Mouse (Mus musculus): ENCODE measurements around the gene Lrrc4. TPM values are rescaled to one million over a fixed set of nuclear protein-coding genes. Genes with fewer than 3 reads are reported as not detected.

The Lrrc4 gene
- polyA plus RNA-seq, 1 experiment, result not detected

- no peak overlapping the region for H3K27ac ChIP-seq (ENCODE audit: control insufficient read depth, insufficient read depth, low read depth, low read length, poor library complexity)
- no peaks in the 10 kb centered on the region for H3K4me1 ChIP-seq (ENCODE audit: control insufficient read depth, insufficient read depth, low read length)
- 83% methylated on average over 9 of the region's 9 CpGs for WGBS
- TF ChIP-seq CTCF (IDR thresholded peaks at IDR 0.05; ENCODE audit: control insufficient read depth, insufficient read depth, low read length) (no peak), POLR2A (IDR thresholded peaks at IDR 0.05; ENCODE audit: borderline replicate concordance, control insufficient read depth, low read depth, low read length) (no peak)
- no peak overlapping the region for H3K4me3 ChIP-seq (replicated peaks; ENCODE audit: control insufficient read depth, low read depth, low read length)
Measured at GRCm38 (mm10) chr6:28735116-28735515, 96.4 kb downstream of the Lrrc4 start.

- 79% methylated on average over 5 of the region's 5 CpGs for WGBS
- Histone ChIP-seq H3K27ac (ENCODE audit: control insufficient read depth, insufficient read depth, low read depth, low read length, poor library complexity) (no peak overlapping the region), H3K4me3 (replicated peaks; ENCODE audit: control insufficient read depth, low read depth, low read length) (no peak overlapping the region), H3K4me1 (ENCODE audit: control insufficient read depth, insufficient read depth, low read length) (no peaks in the 10 kb centered on the region)
- TF ChIP-seq POLR2A (IDR thresholded peaks at IDR 0.05; ENCODE audit: borderline replicate concordance, control insufficient read depth, low read depth, low read length), result no peak
Measured at GRCm38 (mm10) chr6:28733884-28734647, 97.5 kb downstream of the Lrrc4 start.

- no peak overlapping the region for H3K27ac ChIP-seq (ENCODE audit: control insufficient read depth, insufficient read depth, low read depth, low read length, poor library complexity)
- TF ChIP-seq CTCF (IDR thresholded peaks at IDR 0.05; ENCODE audit: control insufficient read depth, insufficient read depth, low read length) (no peak), POLR2A (IDR thresholded peaks at IDR 0.05; ENCODE audit: borderline replicate concordance, control insufficient read depth, low read depth, low read length) (no peak)
- WGBS, result 86% methylated on average over 6 of the region's 6 CpGs
- no peaks in the 10 kb centered on the region for H3K4me1 ChIP-seq (ENCODE audit: control insufficient read depth, insufficient read depth, low read length)
- H3K4me3 ChIP-seq (replicated peaks; ENCODE audit: control insufficient read depth, low read depth, low read length), result no peak overlapping the region
Measured at GRCm38 (mm10) chr6:28731246-28731645, 100.3 kb downstream of the Lrrc4 start.

GRCm38 (mm10) chr6:28729649-28730048, 101.9 kb downstream of the Lrrc4 start:
- H3K27ac ChIP-seq (ENCODE audit: control insufficient read depth, insufficient read depth, low read depth, low read length, poor library complexity), result no peak overlapping the region
- no peak overlapping the region for H3K4me3 ChIP-seq (replicated peaks; ENCODE audit: control insufficient read depth, low read depth, low read length)
- no peak for TF ChIP-seq POLR2A (IDR thresholded peaks at IDR 0.05; ENCODE audit: borderline replicate concordance, control insufficient read depth, low read depth, low read length)
- TF ChIP-seq CTCF (IDR thresholded peaks at IDR 0.05; ENCODE audit: control insufficient read depth, insufficient read depth, low read length), result no peak
- WGBS, result 73% methylated on average over 2 of the region's 2 CpGs
- H3K4me1 ChIP-seq (ENCODE audit: control insufficient read depth, insufficient read depth, low read length), result no peaks in the 10 kb centered on the region

- no peaks in the 10 kb centered on the region for H3K4me1 ChIP-seq (ENCODE audit: control insufficient read depth, insufficient read depth, low read length)
- H3K4me3 ChIP-seq (replicated peaks; ENCODE audit: control insufficient read depth, low read depth, low read length), result no peak overlapping the region
- WGBS, result 69% methylated on average over 3 of the region's 3 CpGs
- no peak overlapping the region for H3K27ac ChIP-seq (ENCODE audit: control insufficient read depth, insufficient read depth, low read depth, low read length, poor library complexity)
- TF ChIP-seq POLR2A (IDR thresholded peaks at IDR 0.05; ENCODE audit: borderline replicate concordance, control insufficient read depth, low read depth, low read length) (no peak), CTCF (IDR thresholded peaks at IDR 0.05; ENCODE audit: control insufficient read depth, insufficient read depth, low read length) (no peak)
Measured at GRCm38 (mm10) chr6:28729236-28729635, 102.3 kb downstream of the Lrrc4 start.

GRCm38 (mm10) chr6:28724776-28725175, 106.8 kb downstream of the Lrrc4 start:
- H3K27ac ChIP-seq (ENCODE audit: control insufficient read depth, insufficient read depth, low read depth, low read length, poor library complexity), result no peak overlapping the region
- TF ChIP-seq POLR2A (IDR thresholded peaks at IDR 0.05; ENCODE audit: borderline replicate concordance, control insufficient read depth, low read depth, low read length), result no peak
- no peak for TF ChIP-seq CTCF (IDR thresholded peaks at IDR 0.05; ENCODE audit: control insufficient read depth, insufficient read depth, low read length)
- H3K4me1 ChIP-seq (ENCODE audit: control insufficient read depth, insufficient read depth, low read length), result no peaks in the 10 kb centered on the region
- 87% methylated on average over 5 of the region's 5 CpGs for WGBS
- H3K4me3 ChIP-seq (replicated peaks; ENCODE audit: control insufficient read depth, low read depth, low read length), result no peak overlapping the region

- 11% methylated on average over 2 of the region's 2 CpGs for WGBS
- no peak for TF ChIP-seq CTCF (IDR thresholded peaks at IDR 0.05; ENCODE audit: control insufficient read depth, insufficient read depth, low read length)
- no peak for TF ChIP-seq POLR2A (IDR thresholded peaks at IDR 0.05; ENCODE audit: borderline replicate concordance, control insufficient read depth, low read depth, low read length)
- H3K27ac ChIP-seq (ENCODE audit: control insufficient read depth, insufficient read depth, low read depth, low read length, poor library complexity), result no peak overlapping the region
Measured at GRCm38 (mm10) chr6:28723059-28723458, 108.5 kb downstream of the Lrrc4 start.

GRCm38 (mm10) chr6:28720391-28721171, 111.0 kb downstream of the Lrrc4 start:
- TF ChIP-seq CTCF (IDR thresholded peaks at IDR 0.05; ENCODE audit: control insufficient read depth, insufficient read depth, low read length) (no peak), POLR2A (IDR thresholded peaks at IDR 0.05; ENCODE audit: borderline replicate concordance, control insufficient read depth, low read depth, low read length) (no peak)
- no peak overlapping the region for H3K4me3 ChIP-seq (replicated peaks; ENCODE audit: control insufficient read depth, low read depth, low read length)
- no peaks in the 10 kb centered on the region; the same call in 1 of the 2 replicates for H3K4me1 ChIP-seq (ENCODE audit: control insufficient read depth, insufficient read depth, low read length)
- no peak overlapping the region for H3K27ac ChIP-seq (ENCODE audit: control insufficient read depth, insufficient read depth, low read depth, low read length, poor library complexity)
- WGBS, result 85% methylated on average over 9 of the region's 9 CpGs

More at GRCm38 (mm10) chr6:28723059-28723458, 108.5 kb downstream of the Lrrc4 start:
- H3K4me1 ChIP-seq (ENCODE audit: control insufficient read depth, insufficient read depth, low read length), result no peaks in the 10 kb centered on the region; the same call in 1 of the 2 replicates
- no peak overlapping the region for H3K4me3 ChIP-seq (replicated peaks; ENCODE audit: control insufficient read depth, low read depth, low read length)
